Mouse (Mus musculus): ENCODE measurements around the gene Apba1. TPM values are rescaled to one million over a fixed set of nuclear protein-coding genes. Genes with fewer than 3 reads are reported as not detected.

The Apba1 gene
- polyA plus RNA-seq, 1 experiment from 2014 or later = 0.02 TPM

DNA sequence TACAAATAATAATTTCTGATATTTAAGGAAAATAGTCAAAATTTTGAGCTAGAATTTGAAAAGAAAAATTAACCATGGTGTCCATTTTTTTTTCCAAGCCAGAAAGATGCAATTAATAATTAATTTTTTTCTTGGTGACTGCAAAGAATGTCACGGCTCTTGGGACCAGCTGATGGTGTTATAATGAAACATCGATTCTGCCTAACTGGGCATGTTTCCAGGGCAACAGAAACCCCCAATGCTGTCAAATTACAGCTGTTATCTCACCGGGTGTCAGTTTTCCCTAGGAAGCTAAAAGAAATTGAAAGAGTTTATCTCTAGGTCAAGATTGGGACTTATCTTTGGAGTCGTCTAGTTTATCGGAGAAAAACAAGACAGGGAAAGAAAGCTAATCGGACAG lies 225.5 kb downstream of the Apba1 start:
- Histone ChIP-seq H3K27ac (no peak overlapping the region), H3K4me3 (replicated peaks) (no peak overlapping the region), H3K9me3 (replicated peaks) (no peaks in the 10 kb centered on the region), H3K27me3 (no peaks in the 10 kb centered on the region), H3K9ac (no peak overlapping the region), H3K4me1 (replicated peaks) (no peaks in the 10 kb centered on the region), H3K4me2 (no peak overlapping the region), H3K36me3 (no peaks in the 10 kb centered on the region)
- WGBS (ENCODE audit: insufficient replicate concordance) = 57% methylated on average over 6 of the region's 6 CpGs
- ATAC-seq (ENCODE audit: low read depth) (no peak), DNase-seq (no peak)

- H3K4me1 ChIP-seq (replicated peaks) = no peaks in the 10 kb centered on the region
- no peak overlapping the region for H3K9ac ChIP-seq
Measured at GRCm38 (mm10) chr19:23987291-23987690, 228.6 kb downstream of the Apba1 start.

GRCm38 (mm10) chr19:23988166-23988565 lies 229.5 kb downstream of the Apba1 start:
- Histone ChIP-seq H3K27ac (no peak overlapping the region), H3K36me3 (no peaks in the 10 kb centered on the region), H3K27me3 (no peaks in the 10 kb centered on the region), H3K4me1 (replicated peaks) (no peaks in the 10 kb centered on the region), H3K9ac (no peak overlapping the region), H3K4me2 (no peak overlapping the region), H3K4me3 (replicated peaks) (no peak overlapping the region), H3K9me3 (replicated peaks) (no peaks in the 10 kb centered on the region)
- ATAC-seq (ENCODE audit: low read depth) = no peak
- WGBS (ENCODE audit: insufficient replicate concordance) = 73% methylated on average over 4 of the region's 4 CpGs
- no peak for DNase-seq

More at GRCm38 (mm10) chr19:23987291-23987690, 228.6 kb downstream of the Apba1 start:
- ATAC-seq (ENCODE audit: low read depth) (no peak), DNase-seq (no peak)
- Histone ChIP-seq H3K36me3 (no peaks in the 10 kb centered on the region), H3K27me3 (no peaks in the 10 kb centered on the region), H3K27ac (no peak overlapping the region), H3K4me2 (no peak overlapping the region), H3K4me3 (replicated peaks) (no peak overlapping the region), H3K9me3 (replicated peaks) (no peaks in the 10 kb centered on the region)
- 25% methylated on average over 2 of the region's 2 CpGs for WGBS (ENCODE audit: insufficient replicate concordance)

DNA sequence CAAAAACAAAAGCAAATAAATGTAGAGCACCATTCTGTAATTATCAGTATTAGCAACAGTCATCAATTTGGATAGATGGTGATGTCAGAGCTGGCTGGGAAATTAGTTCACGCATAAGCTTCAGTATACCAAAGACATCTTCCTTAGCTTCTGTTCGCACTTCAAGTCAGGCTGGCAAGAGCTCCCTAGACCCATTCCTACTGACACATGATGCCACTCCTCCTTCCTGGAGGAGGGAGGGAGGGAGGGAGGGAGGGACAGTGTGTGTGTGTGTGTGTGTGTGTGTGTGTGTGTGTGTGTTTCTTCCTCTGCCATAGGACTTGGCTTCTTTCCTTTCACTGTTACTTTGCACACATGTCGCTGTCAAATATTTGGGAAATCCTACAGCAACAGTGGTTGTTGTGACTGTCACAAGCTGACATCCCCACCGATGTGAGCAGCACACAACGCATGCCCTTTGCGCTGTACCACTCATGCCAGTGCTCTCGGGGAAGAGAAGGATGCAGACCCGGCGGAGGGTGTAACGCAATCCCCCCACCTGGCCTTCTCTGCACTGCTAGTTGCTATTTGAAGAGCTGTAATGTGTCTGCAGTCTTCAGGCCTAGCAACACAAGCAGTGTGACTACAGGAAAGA lies 237.2 kb downstream of the Apba1 start:
- no peak overlapping the region for H3K4me2 ChIP-seq
- DNase-seq = no peak
- 69% methylated on average over 10 of the region's 10 CpGs for WGBS (ENCODE audit: insufficient replicate concordance)
- no peaks in the 10 kb centered on the region for H3K9me3 ChIP-seq (replicated peaks)
- no peaks in the 10 kb centered on the region for H3K4me1 ChIP-seq (replicated peaks)
- no peak overlapping the region for H3K27ac ChIP-seq
- no peak for ATAC-seq (ENCODE audit: low read depth)
- no peaks in the 10 kb centered on the region for H3K27me3 ChIP-seq
- H3K36me3 ChIP-seq = no peaks in the 10 kb centered on the region
- H3K4me3 ChIP-seq (replicated peaks) = no peak overlapping the region
- no peak overlapping the region for H3K9ac ChIP-seq

Other genes with a start within 250 kb of the Apba1 start
- not detected in 2 replicates for gene 1700028P14Rik, start 106.1 kb upstream of the Apba1 start, polyA plus RNA-seq (2015; fragmentation: Nextera tagmentation; extraction: Ambion mirVana)
- 3.6 and 4.7 TPM in 2 replicates for gene Ptar1, start 71.5 kb upstream of the Apba1 start, polyA plus RNA-seq (2015; fragmentation: Nextera tagmentation; extraction: Ambion mirVana)

Data from liver, embryonic 13.5 days (tissue).